Mouse (Mus musculus) leukemia stem cell, adult 10-12 weeks (primary cell): ENCODE data around the gene Muc1. TPM values are rescaled to one million over a fixed set of nuclear protein-coding genes. Genes with fewer than 3 reads are reported as not detected.

ENCODE experiments used
- polyA plus RNA-seq: library from polyadenylated mRNA; stranded (reverse); fragments of >175 nt; gene quantifications from 2 replicates; pipeline ENCODE4 v1.2.3, GENCODE M21; 2012; ENCODE audit warnings: low replicate concordance

Gene Muc1
- 0.77 TPM in 1 of 2 replicates, not detected in the other for polyA plus RNA-seq

GRCm38 (mm10) chr3:89228836-89229235, at the start of gene Muc1:
TSS of gene Muc1 (plus strand) at chr3:89229057.

DNA sequence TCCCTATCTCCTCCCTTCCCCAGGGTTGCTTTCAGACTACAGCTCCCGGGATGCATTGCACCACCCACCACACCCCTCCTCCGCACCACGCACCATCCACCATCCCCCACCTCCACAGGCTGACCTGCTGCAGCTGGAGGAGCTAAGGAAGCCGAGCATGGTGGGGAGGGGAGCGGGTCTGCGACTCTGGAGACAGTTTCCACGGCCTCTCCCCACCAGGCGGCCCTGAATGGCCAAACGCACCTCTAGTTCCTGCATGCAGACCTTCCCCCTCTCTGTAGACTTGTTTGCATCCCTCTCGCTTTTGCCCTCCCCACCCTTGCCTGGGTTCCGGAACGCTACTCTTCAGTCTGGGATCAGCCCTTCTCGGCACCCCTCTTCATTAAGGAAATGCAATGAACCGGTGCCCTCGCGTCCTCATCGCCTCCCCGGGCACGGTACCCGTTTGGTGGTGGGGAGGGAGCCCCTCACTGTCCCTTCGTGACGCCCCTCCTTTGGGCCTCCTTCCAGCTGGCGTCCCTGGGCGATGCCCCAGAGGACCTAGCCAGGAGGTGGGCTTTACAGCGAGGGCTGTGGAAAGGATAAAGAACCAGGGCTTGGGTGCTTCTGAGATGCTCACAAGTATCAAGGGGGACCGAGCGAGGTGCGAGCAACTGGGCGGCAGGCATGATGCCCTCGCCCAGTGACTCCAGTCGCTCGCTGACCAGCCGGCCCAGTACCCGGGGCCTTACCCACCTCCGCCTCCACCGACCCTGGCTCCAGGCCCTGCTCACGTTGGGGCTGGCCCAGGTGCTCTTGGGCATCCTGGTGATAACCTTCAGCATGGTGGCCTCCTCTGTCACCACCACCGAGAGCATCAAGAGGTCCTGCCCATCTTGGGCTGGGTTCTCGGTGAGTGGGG, 45.5 kb upstream of the Muc1 start, which contains the start of gene Fam189b:
TSS of gene Fam189b (plus strand) at position 86 of the 901 bp plus-strand sequence.

DNA sequence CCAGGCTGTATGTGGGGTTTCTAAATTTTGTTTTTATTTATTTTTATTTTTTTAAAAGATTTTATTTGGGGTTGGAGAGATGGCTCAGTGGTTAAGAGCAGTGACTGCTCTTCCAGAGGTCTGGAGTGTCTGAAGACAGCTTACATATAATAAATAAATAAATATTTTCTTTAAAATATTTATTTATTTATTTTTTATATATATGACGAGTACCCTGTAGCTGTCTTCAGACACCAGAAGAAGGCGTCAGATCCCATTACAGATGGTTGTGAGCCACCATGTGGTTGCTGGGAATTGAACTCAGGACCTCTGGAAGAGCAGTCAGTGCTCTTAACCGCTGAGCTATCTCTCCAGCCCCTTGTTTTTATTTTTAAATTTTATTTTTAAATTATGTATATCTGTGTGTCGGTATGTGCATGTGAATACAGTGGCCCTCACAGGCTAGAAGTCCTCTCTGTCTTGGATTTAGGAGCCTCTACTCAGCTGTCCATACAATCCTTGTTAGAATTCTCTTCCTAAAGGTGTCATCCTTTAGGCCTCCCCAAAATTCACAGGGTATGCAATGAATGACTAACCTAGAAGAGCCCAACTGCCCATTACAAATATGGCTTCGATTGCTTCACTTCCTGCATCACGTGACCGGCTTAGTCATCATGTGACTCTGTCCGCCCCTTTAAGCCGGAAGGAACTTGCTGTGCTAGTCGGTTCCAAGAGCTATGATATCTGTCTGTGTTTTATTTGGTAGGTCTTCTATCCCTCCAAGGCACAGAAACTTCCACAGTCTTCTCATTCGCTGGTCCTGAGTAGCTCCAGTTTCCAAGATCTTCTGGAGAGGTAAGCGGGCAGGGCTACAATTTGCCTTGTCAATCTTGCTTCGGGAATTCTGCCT, 26.4 kb upstream of the Muc1 start, which contains the start of gene Gba:
TSS of gene Gba (plus strand) at position 676 of the 889 bp plus-strand sequence.

GRCm38 (mm10) chr3:89214681-89215411, 14.0 kb upstream of the Muc1 start, which contains the start of gene Thbs3:
TSS of gene Thbs3 (plus strand) at chr3:89215180.

DNA sequence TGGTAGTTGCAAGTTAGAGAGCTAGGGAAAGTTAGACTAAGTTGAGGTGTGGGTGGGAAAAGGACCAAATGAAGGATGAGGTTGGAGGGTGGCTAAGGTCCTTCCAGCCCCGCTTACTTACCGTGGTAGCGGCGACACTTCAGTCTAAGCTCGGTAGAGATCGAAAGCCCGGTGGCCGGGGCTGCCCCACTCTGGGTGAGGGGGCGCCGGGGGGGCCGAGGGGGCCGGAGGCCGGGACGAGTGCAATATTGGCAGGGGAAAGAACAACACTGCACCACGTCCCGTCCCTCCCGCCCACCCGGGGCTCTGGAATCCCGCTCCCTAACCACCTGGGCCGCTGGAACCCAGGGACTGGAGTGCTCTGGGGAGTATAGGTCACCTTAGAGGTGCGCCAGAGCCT, 2.0 kb upstream of the Muc1 start, which contains the start of gene Mtx1:
TSS of gene Mtx1 (minus strand) at position 189 of the 400 bp plus-strand sequence.

DNA sequence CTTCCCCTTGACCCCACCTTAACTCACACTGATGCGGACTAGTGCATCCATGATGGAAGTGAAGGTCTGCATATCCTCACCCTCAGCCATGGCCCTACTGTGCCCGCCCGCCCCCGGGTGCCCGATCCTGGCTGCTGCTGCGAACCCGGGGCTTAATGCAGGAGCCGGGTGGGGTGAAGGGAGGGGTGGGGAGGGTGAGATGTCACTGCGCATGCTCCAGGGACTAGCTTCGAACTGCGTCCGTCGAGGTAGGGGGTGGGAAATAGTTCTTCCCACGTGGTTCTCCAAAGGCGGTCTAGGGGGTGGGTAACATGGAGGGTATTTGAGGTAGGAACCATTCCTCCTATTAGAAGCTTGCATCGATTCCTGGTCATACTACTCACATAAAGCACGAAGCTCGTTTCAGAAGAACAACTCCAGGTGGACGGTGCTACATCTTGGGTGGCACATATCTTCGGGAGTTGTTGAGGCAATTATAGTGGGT, 16.9 kb downstream of the Muc1 start, which contains the start of gene Krtcap2:
TSS of gene Krtcap2 (plus strand) at position 279 of the 484 bp plus-strand sequence.

DNA sequence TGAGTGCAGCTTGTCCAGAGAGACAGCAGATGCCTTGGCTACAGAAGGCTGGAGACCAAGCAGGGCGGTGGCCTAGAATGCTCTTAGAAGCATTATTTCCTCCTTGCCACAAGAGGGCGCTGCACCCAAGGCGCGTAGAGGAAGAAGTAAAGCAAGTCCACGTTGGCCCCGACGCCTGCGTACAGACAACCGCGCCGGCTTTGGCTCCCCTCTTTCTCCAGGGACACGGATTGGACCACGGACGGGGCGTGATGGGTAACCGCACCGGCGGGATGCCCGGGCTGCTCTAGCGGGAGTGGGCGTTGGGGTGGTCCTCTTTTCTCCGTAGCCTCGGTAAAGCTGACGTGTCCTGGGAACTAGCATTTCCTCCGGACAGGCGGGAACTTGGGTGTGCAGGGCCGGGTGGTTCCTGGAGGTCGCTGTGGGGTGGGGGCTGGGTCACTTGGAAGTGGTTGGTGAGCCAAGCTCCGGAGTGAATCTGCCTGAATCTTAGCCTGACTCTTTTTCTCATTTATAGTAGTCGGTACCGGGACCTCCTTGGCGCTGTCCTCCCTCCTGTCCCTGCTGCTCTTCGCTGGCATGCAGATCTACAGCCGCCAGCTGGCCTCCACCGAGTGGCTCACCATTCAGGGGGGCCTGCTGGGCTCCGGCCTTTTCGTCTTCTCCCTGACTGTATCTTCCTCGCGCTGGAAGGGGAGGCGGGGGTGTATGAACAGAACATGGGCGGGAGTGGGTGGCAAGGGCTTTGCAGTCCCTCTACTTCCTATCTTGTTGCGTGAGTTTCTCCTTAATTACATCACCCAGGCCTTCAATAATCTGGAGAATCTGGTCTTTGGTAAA, 17.6 kb downstream of the Muc1 start, which contains the start of gene Trim46:
TSS of gene Trim46 (minus strand) at position 49 of the 840 bp plus-strand sequence.

DNA sequence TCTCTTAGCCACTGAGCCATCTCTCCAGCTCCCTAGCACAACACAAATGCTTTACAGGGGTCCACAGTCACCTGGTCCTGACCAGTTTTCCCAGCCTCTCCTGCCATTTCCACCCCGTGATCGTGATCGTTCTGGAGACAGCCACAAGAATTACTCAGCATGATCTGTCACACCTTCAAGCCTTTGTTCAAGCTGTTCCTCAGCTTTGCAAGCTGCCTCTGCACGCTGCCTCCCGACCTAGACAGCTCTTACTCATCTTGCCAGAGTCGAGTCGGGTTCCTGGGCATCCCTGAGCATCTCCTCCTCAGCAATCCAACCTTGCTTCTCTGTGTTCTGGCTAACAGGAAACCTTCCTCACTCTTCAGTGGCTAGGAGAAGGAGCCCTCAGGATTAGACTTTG, 30.2 kb downstream of the Muc1 start, which contains the start of gene Dpm3:
TSS of gene Dpm3 (plus strand) at position 283 of the 400 bp plus-strand sequence.

GRCm38 (mm10) chr3:89270051-89270755, 41.3 kb downstream of the Muc1 start, which contains the start of gene Slc50a1:
TSS of gene Slc50a1 (minus strand) at chr3:89270570.

GRCm38 (mm10) chr3:89280606-89281511, 52.0 kb downstream of the Muc1 start, which contains the start of gene Efna1:
TSS of gene Efna1 (minus strand) at chr3:89281142.

Other genes with a start within 250 kb of the Muc1 start
- 12.2 and 18.4 TPM in 2 replicates for gene Rusc1, start 135.7 kb upstream of the Muc1 start, polyA plus RNA-seq
- 1.5 and 5.4 TPM in 2 replicates for gene Gm43738, start 128.0 kb upstream of the Muc1 start, polyA plus RNA-seq
- gene Fdps, start 127.1 kb upstream of the Muc1 start, polyA plus RNA-seq: 2.5 and 4.7 TPM in 2 replicates
- 289 and 608 TPM in 2 replicates for gene Pklr, start 92.9 kb upstream of the Muc1 start, polyA plus RNA-seq
- gene Hcn3, start 68.9 kb upstream of the Muc1 start, polyA plus RNA-seq: 0.42 and 0.53 TPM in 2 replicates
- 23.7 and 40.4 TPM in 2 replicates for gene Clk2, start 64.3 kb upstream of the Muc1 start, polyA plus RNA-seq
- gene Scamp3, start 51.6 kb upstream of the Muc1 start, polyA plus RNA-seq: 198 and 209 TPM in 2 replicates
- gene Fam189b, start 45.9 kb upstream of the Muc1 start, polyA plus RNA-seq: 55.0 and 89.5 TPM in 2 replicates
- gene Gba, start 26.1 kb upstream of the Muc1 start, polyA plus RNA-seq: 5.4 and 6.8 TPM in 2 replicates
- 0.07 and 0.12 TPM in 2 replicates for gene Thbs3, start 13.9 kb upstream of the Muc1 start, polyA plus RNA-seq
- 448 and 636 TPM in 2 replicates for gene Mtx1, start 2.0 kb upstream of the Muc1 start, polyA plus RNA-seq
- gene Krtcap2, start 16.9 kb downstream of the Muc1 start, polyA plus RNA-seq: 48.3 and 213 TPM in 2 replicates
- 2.6 and 5.4 TPM in 2 replicates for gene Trim46, start 17.3 kb downstream of the Muc1 start, polyA plus RNA-seq
- gene Dpm3, start 30.3 kb downstream of the Muc1 start, polyA plus RNA-seq: 175 and 302 TPM in 2 replicates
- gene Slc50a1, start 41.5 kb downstream of the Muc1 start, polyA plus RNA-seq: 10.0 and 13.3 TPM in 2 replicates
- 0.14 and 1.4 TPM in 2 replicates for gene Efna1, start 52.1 kb downstream of the Muc1 start, polyA plus RNA-seq
- not detected in 2 replicates for gene Efna3, start 93.9 kb downstream of the Muc1 start, polyA plus RNA-seq
- 0.39 and 0.50 TPM in 2 replicates for gene Efna4, start 109.0 kb downstream of the Muc1 start, polyA plus RNA-seq
- gene Adam15, start 120.9 kb downstream of the Muc1 start, polyA plus RNA-seq: 28.1 and 30.7 TPM in 2 replicates
- not detected in 2 replicates for gene Dcst2, start 132.9 kb downstream of the Muc1 start, polyA plus RNA-seq
- gene Dcst1, start 136.2 kb downstream of the Muc1 start, polyA plus RNA-seq: not detected in 2 replicates
- gene Zbtb7b, start 165.7 kb downstream of the Muc1 start, polyA plus RNA-seq: 48.8 and 81.5 TPM in 2 replicates
- not detected in 2 replicates for gene Lenep, start 173.7 kb downstream of the Muc1 start, polyA plus RNA-seq
- 6.2 and 29.0 TPM in 2 replicates for gene Flad1, start 182.8 kb downstream of the Muc1 start, polyA plus RNA-seq
- gene Cks1b, start 189.3 kb downstream of the Muc1 start, polyA plus RNA-seq: 26.6 and 26.7 TPM in 2 replicates
- gene Shc1, start 189.4 kb downstream of the Muc1 start, polyA plus RNA-seq: 159 TPM in 2 replicates
- 423 and 488 TPM in 2 replicates for gene Pygo2, start 201.2 kb downstream of the Muc1 start, polyA plus RNA-seq
- 12.7 and 17.4 TPM in 2 replicates for gene Pbxip1, start 207.6 kb downstream of the Muc1 start, polyA plus RNA-seq
- 1.3 and 13.0 TPM in 2 replicates for gene Pmvk, start 225.5 kb downstream of the Muc1 start, polyA plus RNA-seq